Mouse (Mus musculus) cerebellum, adult 2 months (tissue): ENCODE measurements around the gene Lmod3.

Experiments
- CTCF ChIP-seq: fragments of 200-500 bp; IDR thresholded peaks from 2 replicates; pipeline ENCODE4 v1.5.1; 2011; ENCODE audit warnings: low read depth, mild to moderate bottlenecking, control low read depth, low read length, moderate library complexity, borderline replicate concordance; ENCODE audit not compliant: insufficient read depth
- POLR2A ChIP-seq: fragments of 200-500 bp; IDR thresholded peaks from 2 replicates; pipeline ENCODE4 v1.6.1; 2011; ENCODE audit warnings: low read length, control low read depth, borderline replicate concordance; ENCODE audit not compliant: insufficient read depth

DNA sequence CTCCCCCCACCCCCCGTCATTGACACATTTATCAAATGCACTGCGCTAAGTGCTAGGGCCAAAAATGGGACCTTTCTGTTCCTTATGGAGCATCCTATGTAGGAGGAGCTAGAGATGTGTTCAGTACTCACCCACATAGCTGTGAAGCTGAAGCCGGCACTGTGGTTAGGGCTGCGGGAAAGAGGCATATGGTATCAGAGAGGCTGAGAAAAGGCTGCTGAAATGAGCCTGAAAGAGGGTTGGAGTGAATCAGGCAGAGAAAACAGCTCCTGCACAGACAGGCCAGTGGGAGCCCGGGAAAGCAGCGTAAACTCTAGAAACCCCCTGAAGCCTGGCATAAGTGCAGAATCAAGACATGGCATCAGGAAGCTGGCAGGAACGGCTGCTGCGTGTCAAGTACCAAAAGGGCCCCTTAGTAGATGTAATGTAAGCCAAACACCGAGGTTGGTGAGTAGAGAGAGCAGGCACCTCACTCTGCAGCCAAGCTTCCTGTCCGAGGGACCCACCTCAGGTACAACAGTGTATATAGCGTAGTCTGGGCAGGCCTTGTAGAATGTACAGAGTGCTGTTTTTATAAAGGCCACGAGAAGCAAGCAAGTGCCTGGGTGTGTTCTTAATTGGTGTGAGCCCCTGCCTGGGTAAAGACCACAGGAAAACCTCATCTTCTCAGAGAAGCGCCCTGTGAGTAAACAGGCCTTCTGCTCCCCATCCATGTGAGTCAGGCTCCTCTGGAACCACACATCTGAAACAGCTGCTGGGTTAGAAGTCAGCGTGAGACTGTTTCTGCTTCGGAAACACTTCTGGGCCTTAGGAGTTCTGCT lies 31.1 kb downstream of the Lmod3 start:
- TF ChIP-seq POLR2A (no peak), CTCF (no peak)
